Mouse (Mus musculus) liver, embryonic 14.5 days (tissue): ENCODE measurements around the gene Cgnl1.

Experiments
- CTCF ChIP-seq: IDR thresholded peaks from 2 replicates; pipeline ENCODE4 v1.5.1; 2016; ENCODE audit warnings: antibody characterized with exemption, low read depth, control low read depth
- EP300 ChIP-seq: IDR thresholded peaks from 2 replicates; pipeline ENCODE4 v1.6.1; 2016; ENCODE audit warnings: antibody characterized with exemption, low read depth

DNA sequence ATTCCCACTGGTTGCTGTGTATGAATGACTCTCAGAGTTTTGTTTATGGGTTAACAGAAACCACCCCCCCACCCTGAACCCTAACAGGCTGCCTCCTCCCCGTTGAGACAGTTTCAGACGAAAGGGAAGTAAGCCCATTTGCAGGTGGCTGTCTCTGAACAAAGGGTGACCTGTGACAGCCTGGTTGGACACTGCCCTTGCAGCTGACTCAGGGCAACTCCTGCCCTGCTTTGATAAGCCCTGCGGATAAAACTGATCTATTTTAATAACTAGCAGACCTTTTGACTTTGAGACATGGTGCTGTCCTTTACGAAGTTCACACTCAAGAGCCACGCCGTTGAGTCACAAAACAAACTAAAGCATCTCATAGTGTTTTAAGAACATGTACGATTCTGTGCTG is 181.6 kb downstream of the Cgnl1 start:
- no peak for TF ChIP-seq CTCF
- TF ChIP-seq EP300, result no peak
